Mouse (Mus musculus) ES-CJ7 (cell line): Measurements from ENCODE around the gene Dusp7.

Experiments
- DNase-seq: peaks from one replicate; pipeline ENCODE4 v3.0.0; 2011; ENCODE audit warnings: low read depth, low spot score

The Dusp7 gene

DNA sequence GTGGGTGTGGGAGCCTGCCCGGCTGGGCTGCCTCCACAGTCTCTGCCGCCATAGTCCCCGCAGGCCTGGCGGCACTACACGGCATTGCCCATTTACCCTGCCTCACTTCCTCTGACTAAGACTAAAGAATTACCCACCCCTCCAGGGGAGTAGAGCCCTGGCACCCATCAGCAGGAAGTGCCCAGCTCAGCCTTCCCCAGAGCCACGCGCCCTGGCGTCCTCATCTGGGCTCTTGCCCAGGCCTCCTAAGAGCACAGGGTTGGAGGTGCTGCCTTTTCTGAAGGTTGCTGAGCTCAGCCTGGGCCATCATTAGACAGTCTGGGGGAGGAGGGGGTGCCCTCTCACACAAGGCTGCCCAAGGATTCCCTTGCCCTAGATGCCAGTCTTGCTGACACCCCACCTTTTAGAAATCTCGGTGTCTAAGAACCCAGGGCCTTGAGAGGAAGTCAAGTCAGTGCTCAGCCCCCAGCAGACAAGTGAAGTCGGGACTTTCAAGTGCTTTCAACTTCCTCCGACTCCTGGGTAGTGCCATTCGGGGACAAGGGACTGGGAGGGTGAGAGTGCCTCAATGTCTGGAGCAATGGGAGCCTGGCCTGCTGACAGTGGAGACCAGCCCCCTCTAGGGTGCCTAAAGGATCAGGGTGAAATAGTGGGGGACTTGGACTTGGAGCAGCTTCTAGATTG lies 17.9 kb downstream of the Dusp7 start:
- DNase-seq = no peak

DNA sequence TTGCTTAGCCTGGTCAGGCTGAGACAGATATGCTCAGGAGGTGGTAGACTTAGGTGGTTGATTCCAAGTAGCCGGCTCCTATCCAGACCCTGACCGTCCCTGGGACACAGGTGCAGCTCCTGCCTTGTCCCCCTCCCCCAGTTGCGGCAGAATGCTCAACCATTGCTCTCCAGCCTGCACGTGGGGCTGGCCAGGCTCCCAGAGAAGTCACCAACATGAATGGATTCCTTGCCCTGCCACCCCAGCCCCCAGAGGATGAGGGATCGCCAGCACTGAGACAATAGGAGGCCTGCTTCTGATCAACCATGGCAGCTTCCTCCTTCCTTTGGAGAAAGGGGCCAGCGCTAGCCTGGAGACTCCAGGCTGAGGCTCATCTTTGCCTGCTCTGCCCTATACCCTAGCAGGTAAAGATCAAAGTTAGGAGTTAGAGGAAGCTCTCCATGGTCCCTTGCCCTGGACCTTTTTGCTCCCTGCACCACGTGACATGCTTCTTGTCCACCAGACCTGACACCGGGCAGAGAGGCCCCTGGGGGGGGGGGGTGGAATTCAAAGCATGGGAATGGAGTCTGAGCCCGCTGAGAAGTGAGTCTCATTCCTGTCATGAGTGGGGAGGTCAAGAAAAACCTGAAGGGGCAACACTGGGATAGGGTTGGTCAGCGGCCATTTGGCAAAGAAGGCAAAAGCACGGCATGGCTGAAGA lies 24.5 kb downstream of the Dusp7 start:
- DNase-seq = no peak

GRCm38 (mm10) chr9:106393548-106393947 lies 25.1 kb downstream of the Dusp7 start:
- DNase-seq = no peak

- no peak for DNase-seq
These were observed 26.5 kb downstream of the Dusp7 start for GRCm38 (mm10) chr9:106394649-106395602.

GRCm38 (mm10) chr9:106397733-106398132 lies 29.3 kb downstream of the Dusp7 start:
- no peak for DNase-seq

- no peak for DNase-seq
These were observed 30.4 kb downstream of the Dusp7 start for GRCm38 (mm10) chr9:106398667-106399311.

DNA sequence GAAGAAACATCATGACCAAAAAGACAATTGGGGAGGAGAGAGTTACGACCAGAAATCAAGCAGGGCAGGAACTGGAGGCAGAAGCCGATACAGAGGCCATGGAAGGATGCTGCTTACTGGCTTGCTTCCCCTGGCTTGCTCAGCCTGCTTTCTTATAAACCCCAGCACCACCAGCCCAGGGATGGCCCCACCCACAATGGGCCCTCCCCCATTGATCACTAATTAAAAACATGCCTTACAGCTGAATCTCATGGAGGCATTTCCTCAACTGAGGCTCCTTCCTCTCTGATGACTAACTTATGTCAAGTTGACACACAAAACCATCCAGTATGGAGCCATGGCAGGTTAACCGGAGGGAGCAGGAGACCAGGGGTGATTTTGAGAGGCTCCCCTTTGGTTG lies 31.4 kb downstream of the Dusp7 start:
- no peak for DNase-seq

GRCm38 (mm10) chr9:106402149-106402548 lies 33.7 kb downstream of the Dusp7 start:
- DNase-seq = no peak

- no peak for DNase-seq
These were observed 34.4 kb downstream of the Dusp7 start for GRCm38 (mm10) chr9:106402607-106403375.

- DNase-seq = no peak
These were observed 36.8 kb downstream of the Dusp7 start for GRCm38 (mm10) chr9:106405275-106405674.

GRCm38 (mm10) chr9:106406443-106407078 lies 38.1 kb downstream of the Dusp7 start:
- DNase-seq = no peak

- DNase-seq = no peak
These were observed 40.7 kb downstream of the Dusp7 start for GRCm38 (mm10) chr9:106409096-106409495.

DNA sequence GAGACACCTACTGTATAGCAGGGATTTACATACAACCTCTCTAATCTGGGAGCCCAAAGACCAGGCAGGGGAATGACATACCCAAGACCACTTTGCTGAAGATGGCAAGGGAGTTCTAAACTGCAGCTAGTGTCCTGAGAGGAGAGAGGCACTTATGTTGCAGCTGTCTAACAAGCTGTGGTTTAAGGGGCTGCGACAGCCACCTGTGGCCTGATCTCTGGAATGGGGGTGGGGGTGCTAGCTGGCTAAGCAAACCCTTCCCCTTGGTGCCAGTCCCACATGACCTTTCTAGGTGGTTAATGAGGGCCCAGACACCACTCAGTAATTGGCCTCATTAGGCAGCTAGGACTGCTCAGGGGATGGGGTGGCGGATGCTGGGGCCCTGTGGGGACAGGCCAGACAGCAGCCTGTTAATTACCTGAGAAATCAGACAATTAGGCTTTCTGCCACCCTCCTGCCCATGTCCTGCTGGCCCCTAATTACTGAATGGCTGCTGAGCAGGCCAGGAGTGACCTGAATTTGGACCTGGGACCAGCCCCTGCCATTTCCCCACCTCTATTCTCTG lies 41.7 kb downstream of the Dusp7 start:
- DNase-seq = no peak

- DNase-seq = no peak
These were observed 42.7 kb downstream of the Dusp7 start for GRCm38 (mm10) chr9:106411091-106411594.

DNA sequence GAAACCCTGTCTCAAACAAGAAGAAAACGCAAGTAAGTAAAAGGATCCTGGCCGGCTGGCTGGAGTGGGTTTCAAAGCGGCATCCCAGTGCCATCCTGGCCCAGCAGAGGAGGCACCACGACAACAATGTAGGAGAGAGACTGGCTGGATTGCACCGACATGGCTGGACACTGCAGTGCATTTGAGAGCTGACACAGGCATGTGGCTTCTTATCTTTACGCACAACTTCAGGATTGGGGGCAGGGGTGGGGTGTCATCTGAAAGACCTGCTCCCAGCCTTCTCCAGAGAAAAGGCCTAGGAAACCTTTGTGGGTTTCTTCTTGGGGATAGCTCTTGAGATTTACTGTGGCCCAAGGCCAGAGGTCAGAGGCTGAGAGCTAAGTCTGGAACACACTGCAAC lies 43.3 kb downstream of the Dusp7 start:
- DNase-seq = no peak

GRCm38 (mm10) chr9:106412210-106412609 lies 43.8 kb downstream of the Dusp7 start:
- DNase-seq = no peak

DNA sequence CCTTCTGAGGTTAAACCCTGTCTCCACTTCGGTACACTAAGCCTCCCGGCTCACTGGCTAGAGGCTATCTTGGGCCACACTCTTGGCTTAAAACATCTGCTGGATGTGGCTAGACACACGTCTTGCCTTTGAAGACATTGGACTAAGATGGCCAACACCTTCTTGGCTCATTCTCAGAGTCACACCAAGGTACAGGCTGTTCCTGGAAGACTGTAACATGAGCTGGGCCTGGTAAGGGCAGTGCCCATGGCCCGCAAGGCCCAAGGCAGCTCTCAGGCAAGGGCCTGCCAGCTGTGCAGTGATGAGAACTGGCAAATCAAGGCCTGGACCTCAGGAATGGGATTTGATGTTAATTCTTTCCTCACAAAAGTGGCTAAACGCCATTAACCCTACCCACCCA lies 45.2 kb downstream of the Dusp7 start:
- no peak for DNase-seq

- no peak for DNase-seq
These were observed 48.4 kb downstream of the Dusp7 start for GRCm38 (mm10) chr9:106416826-106417225.

DNA sequence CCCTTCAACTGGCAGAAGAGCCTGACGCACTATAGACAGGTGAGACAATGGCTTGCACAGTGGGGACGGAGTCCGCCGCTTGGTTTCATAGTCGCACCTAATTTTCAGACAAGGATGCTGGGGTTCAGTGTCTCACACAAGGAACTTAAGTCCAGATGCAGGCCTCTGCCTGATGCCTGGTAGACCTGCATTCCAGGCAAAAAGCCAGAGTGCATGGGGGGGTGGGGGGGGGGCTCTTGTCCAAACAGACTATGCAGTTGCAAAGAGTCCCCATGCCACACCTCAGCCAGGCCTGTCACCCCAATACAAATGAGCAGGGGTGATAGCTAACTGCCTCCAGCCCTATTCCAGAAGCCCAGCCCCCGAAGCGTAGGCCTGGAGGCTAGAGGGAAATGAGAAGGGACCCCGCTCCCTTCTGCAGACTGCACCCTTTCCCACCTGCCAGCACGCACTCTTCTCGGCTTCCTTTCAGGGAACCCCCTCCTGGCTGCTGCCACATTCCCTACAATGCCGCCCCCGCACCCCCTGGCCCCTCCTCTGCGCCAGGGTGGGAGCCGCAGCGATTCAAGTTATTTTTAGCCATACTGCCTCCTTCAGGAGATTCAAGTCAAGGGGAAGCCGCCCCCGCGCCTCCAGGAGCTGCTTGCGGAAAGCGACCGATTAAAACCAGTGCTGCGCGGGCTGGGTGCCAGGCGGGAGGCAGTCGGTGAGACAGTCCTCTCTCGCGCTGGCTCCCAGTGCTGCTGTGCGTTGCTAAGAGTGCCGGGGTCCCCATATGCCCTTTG lies 49.6 kb downstream of the Dusp7 start:
- peak; percentile 52 for DNase-seq
